Mouse (Mus musculus) embryonic facial prominence, embryonic 15.5 days (tissue): ENCODE results near the gene Mmachc. TPM values are rescaled to one million over a fixed set of nuclear protein-coding genes. Genes with fewer than 3 reads are reported as not detected.

ENCODE experiments used
- ATAC-seq: fragments of 200-750 bp; cut with Nextera tagmentation; 2 replicates; pipeline ENCODE4 v1.8.0; 2017; ENCODE audit warnings: low read depth, moderate TSS enrichment; ENCODE audit not compliant: insufficient number of reproducible peaks, low FRiP score, low TSS enrichment
- H3K27ac ChIP-seq: fragments of 300-500 bp; sonication (generic); replicated peaks from 2 replicates; pipeline ENCODE4 v1.5.1; 2015; ENCODE audit warnings: mild to moderate bottlenecking, inconsistent platforms
- H3K27me3 ChIP-seq: fragments of 300-500 bp; sonication (generic); 2 replicates; pipeline ENCODE4 v1.6.1; 2015; ENCODE audit warnings: inconsistent platforms
- H3K36me3 ChIP-seq: fragments of 300-500 bp; sonication (generic); 2 replicates; pipeline ENCODE4 v1.6.1; 2015; ENCODE audit warnings: mild to moderate bottlenecking, inconsistent platforms
- H3K4me1 ChIP-seq: fragments of 300-500 bp; sonication (generic); 2 replicates; pipeline ENCODE4 v1.6.1; 2015; ENCODE audit warnings: inconsistent platforms
- H3K4me2 ChIP-seq: fragments of 300-500 bp; sonication (generic); replicated peaks from 2 replicates; pipeline ENCODE4 v1.6.1; 2015; ENCODE audit warnings: mild to moderate bottlenecking, inconsistent platforms
- H3K4me3 ChIP-seq: fragments of 300-500 bp; sonication (generic); replicated peaks from 2 replicates; pipeline ENCODE4 v1.5.1; 2015; ENCODE audit warnings: mild to moderate bottlenecking, inconsistent platforms
- H3K9ac ChIP-seq: fragments of 300-500 bp; sonication (generic); 2 replicates; pipeline ENCODE4 v1.6.1; 2015; ENCODE audit warnings: inconsistent platforms
- H3K9me3 ChIP-seq: fragments of 300-500 bp; sonication (generic); replicated peaks from 2 replicates; pipeline ENCODE4 v1.6.1; 2016; ENCODE audit warnings: inconsistent platforms
- WGBS: fragments of 180-500 bp; shearing (Covaris S2); methylation state at CpG from one replicate; pipeline ENCODE4 v1.1.7; 2015; 5-methylcytosine and 5-hydroxymethylcytosine counted together
- polyA plus RNA-seq: library from polyadenylated mRNA; unstranded; fragments of >200 nt; fragmentation: Nextera tagmentation; extraction: Ambion mirVana; gene quantifications from 2 replicates; pipeline ENCODE4 v1.2.1, GENCODE M21; 2015

Mmachc gene
- polyA plus RNA-seq, 1 experiment from 2014 or later: 22.8 TPM

- H3K27me3 ChIP-seq: no peaks in the 10 kb centered on the region
- under 1% methylated on average over 34 of the region's 34 CpGs for WGBS
- ATAC-seq: peak; percentile 98
- H3K27ac ChIP-seq: peak within 1 kb of the TSS; percentile 68
- no peaks in the 10 kb centered on the region for H3K9me3 ChIP-seq
- peak within 1 kb of the TSS; percentile 83 for H3K4me3 ChIP-seq
- H3K9ac ChIP-seq: peak within 1 kb of the TSS; percentile 74
- peaks cover 11% of the 10 kb centered on the region for H3K4me1 ChIP-seq
- H3K36me3 ChIP-seq: no peaks in the 10 kb centered on the region
- H3K4me2 ChIP-seq: peak within 1 kb of the TSS; percentile 89
Measured at GRCm38 (mm10) chr4:116720343-116721097, 12.3 kb upstream of the Mmachc start, which contains the start of gene Tesk2. Tesk2 (plus strand) TSS chr4:116720948.

- Histone ChIP-seq H3K36me3 (peaks cover 8% of the 10 kb centered on the region; the same call in 1 of the 2 replicates), H3K9me3 (no peaks in the 10 kb centered on the region), H3K9ac (no peak overlapping the region), H3K27ac (no peak overlapping the region), H3K4me1 (peaks cover 11% of the 10 kb centered on the region), H3K4me2 (no peak overlapping the region), H3K4me3 (no peak overlapping the region), H3K27me3 (no peaks in the 10 kb centered on the region)
- WGBS: 17% methylated on average over 3 of the region's 3 CpGs
- ATAC-seq: no peak
Measured at GRCm38 (mm10) chr4:116719396-116719795, 11.2 kb upstream of the Mmachc start.

DNA sequence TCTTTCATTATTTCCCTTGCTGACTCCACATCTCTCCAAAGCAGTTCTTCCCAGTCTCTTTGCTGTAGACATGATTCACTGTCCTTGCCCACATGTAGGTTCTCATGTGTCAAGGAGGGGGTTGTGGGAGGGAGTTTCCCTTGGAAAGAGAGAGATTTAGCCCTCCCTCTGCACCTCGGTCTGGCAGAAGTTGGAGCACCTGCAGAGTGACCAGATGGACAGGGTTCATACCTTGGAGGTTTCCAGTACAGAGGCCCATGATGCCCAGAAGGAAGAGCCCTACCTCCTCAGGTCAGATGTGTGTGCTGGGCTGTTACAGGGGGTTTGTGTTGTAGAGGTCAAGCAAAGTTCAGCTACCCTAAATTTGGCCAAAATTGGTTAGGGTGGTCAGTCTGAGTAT is 4.3 kb upstream of the Mmachc start:
- WGBS: 58% methylated on average over 1 of the region's 1 CpGs

DNA sequence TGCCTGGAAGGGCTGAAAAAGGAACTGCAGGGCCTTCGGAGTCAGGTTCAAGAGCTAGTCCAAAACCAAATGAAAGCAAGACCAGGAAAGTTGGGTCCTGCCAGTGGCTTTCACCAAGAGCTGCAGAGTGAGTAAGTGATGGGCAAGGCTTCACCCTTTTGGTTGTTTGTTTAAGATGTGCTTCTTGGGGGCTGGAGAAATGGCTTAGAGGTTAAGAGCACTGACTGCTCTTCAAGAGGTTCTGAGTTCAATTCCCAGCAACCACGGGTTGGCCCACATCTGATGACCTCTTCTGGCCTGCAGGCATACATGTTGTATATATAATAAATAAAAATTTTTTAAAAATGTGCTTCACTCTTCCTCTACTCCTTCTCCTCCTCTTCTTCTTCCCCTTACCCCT is 1.9 kb upstream of the Mmachc start:
- H3K27ac ChIP-seq: no peak overlapping the region
- no peaks in the 10 kb centered on the region for H3K9me3 ChIP-seq
- peaks cover 5% of the 10 kb centered on the region; the same call in 1 of the 2 replicates for H3K36me3 ChIP-seq
- H3K27me3 ChIP-seq: no peaks in the 10 kb centered on the region
- WGBS: 84% methylated on average over 2 of the region's 2 CpGs
- H3K9ac ChIP-seq: no peak overlapping the region
- H3K4me2 ChIP-seq: no peak overlapping the region
- no peak overlapping the region for H3K4me3 ChIP-seq
- no peak for ATAC-seq
- H3K4me1 ChIP-seq: peaks cover 12% of the 10 kb centered on the region

More for the DNA sequence above, 4.3 kb upstream of the Mmachc start:
- Histone ChIP-seq H3K4me3 (no peak overlapping the region), H3K27me3 (no peaks in the 10 kb centered on the region), H3K4me1 (peaks cover 9% of the 10 kb centered on the region), H3K4me2 (no peak overlapping the region), H3K9ac (no peak overlapping the region), H3K27ac (no peak overlapping the region), H3K36me3 (peaks cover 8% of the 10 kb centered on the region; the same call in 1 of the 2 replicates), H3K9me3 (no peaks in the 10 kb centered on the region)
- no peak for ATAC-seq

GRCm38 (mm10) chr4:116708791-116709390 is 685 bp upstream of the Mmachc start:
- H3K9ac ChIP-seq: peak overlapping the region; percentile 57
- H3K9me3 ChIP-seq: no peaks in the 10 kb centered on the region
- H3K4me1 ChIP-seq: peaks cover 12% of the 10 kb centered on the region
- H3K4me3 ChIP-seq: peak overlapping the region; percentile 63
- H3K27ac ChIP-seq: no peak overlapping the region
- ATAC-seq: no peak
- H3K27me3 ChIP-seq: no peaks in the 10 kb centered on the region
- WGBS: 2% methylated on average over 9 of the region's 9 CpGs
- H3K36me3 ChIP-seq: 0 out of 2 replicates have a peak, but pooled peaks cover 1% of the 10 kb centered on the region
- peak overlapping the region; percentile 81 for H3K4me2 ChIP-seq

GRCm38 (mm10) chr4:116707666-116708065 is 540 bp downstream of the Mmachc start:
- ATAC-seq: no peak
- 7% methylated on average over 9 of the region's 9 CpGs for WGBS
- Histone ChIP-seq H3K27me3 (no peaks in the 10 kb centered on the region), H3K9me3 (no peaks in the 10 kb centered on the region), H3K36me3 (0 out of 2 replicates have a peak, but pooled peaks cover 8% of the 10 kb centered on the region), H3K27ac (no peak overlapping the region), H3K9ac (peak overlapping the region; percentile 31), H3K4me2 (peak overlapping the region; percentile 81), H3K4me3 (peak overlapping the region; percentile 63), H3K4me1 (peaks cover 12% of the 10 kb centered on the region)

DNA sequence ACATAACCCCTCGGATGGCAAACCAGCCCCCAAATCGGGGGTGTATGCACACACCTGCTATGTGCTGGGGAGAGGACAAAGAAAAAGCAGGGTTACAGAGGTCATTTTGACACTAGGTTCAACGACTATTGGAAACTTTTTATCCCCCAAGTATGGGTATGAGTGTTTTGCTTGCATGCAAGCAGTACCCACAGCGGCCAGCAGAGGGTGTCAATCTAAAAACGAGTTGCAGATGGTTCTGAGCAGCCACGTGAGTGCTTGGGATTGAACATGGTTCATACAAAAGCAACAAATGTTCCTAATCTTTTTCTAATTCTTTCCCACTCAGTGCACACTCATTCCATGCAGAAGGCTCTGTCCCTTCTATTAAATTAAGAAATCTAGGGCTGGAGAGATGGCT is 4.4 kb downstream of the Mmachc start:
- whole genome bisulfite sequencing: 39% methylated on average over 6 of the region's 6 CpGs
- no peak overlapping the region for H3K4me3 ChIP-seq
- no peaks in the 10 kb centered on the region for H3K27me3 ChIP-seq
- H3K4me1 ChIP-seq: peaks cover 4% of the 10 kb centered on the region; the same call in 1 of the 2 replicates
- peaks cover 31% of the 10 kb centered on the region; the same call in 1 of the 2 replicates for H3K36me3 ChIP-seq
- no peak overlapping the region for H3K4me2 ChIP-seq
- ATAC-seq: no peak
- no peak overlapping the region for H3K9ac ChIP-seq
- no peaks in the 10 kb centered on the region for H3K9me3 ChIP-seq
- no peak overlapping the region for H3K27ac ChIP-seq

- ATAC-seq: no peak
- Histone ChIP-seq H3K4me3 (no peak overlapping the region), H3K4me1 (no peaks in the 10 kb centered on the region), H3K27ac (no peak overlapping the region), H3K9me3 (no peaks in the 10 kb centered on the region), H3K4me2 (no peak overlapping the region), H3K36me3 (peaks cover 53% of the 10 kb centered on the region), H3K9ac (no peak overlapping the region), H3K27me3 (no peaks in the 10 kb centered on the region)
- WGBS: 73% methylated on average over 1 of the region's 1 CpGs
Measured at GRCm38 (mm10) chr4:116700964-116701363, 7.2 kb downstream of the Mmachc start.

DNA sequence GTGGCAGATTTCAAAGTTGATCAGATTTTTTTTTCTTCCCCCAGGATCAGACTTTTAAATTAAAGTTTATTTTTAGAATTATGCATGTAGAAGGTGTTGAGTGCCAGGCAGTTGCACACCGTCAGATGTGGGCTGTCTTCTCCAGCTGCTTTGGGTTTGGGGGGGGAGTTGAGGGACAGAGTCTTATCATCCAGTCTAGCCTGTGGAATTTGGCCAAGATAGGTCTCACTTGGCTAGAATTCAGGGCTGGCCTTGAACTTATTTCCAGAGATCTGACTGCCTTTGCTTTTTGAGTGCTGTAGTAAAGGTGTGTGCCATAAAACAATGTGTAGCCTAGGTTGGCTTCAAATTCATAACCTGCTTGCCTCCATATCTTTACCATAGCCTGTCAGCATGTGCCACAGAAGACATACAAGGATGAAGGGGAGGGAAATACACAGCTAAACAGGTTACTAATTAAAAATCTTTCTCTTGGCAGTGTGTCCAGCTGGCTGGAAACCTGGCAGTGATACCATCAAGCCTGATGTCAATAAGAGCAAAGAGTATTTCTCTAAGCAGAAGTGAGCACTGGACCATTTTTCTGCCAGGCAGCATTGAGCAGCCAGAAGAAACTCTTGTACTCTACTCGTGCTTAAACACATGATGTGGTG is 9.4 kb downstream of the Mmachc start:
- 71% methylated on average over 2 of the region's 2 CpGs for WGBS
- Histone ChIP-seq H3K36me3 (peaks cover 72% of the 10 kb centered on the region), H3K4me3 (no peak overlapping the region), H3K9me3 (no peaks in the 10 kb centered on the region), H3K27me3 (no peaks in the 10 kb centered on the region), H3K9ac (no peak overlapping the region), H3K4me1 (no peaks in the 10 kb centered on the region), H3K27ac (no peak overlapping the region), H3K4me2 (no peak overlapping the region)
- ATAC-seq: no peak

DNA sequence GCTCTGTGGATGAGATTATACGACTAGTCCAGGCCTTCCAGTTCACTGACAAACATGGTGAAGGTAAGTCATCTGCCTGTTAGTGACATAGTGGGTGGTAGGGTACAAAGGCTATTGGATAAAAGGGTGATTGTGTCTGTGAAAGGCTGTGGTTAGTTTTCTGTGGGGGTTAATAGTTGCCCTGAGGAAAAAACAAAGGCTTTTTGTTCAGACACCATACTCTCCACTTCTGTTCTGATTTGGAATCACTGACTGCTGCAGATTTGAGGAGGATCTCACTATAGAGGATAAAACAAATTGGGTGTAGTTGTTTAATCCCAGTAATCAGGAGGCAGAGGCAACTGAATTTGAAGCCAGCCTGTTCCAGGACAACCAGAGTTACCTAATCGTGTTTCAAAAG is 14.4 kb downstream of the Mmachc start:
- Histone ChIP-seq H3K9me3 (no peaks in the 10 kb centered on the region), H3K4me1 (no peaks in the 10 kb centered on the region), H3K27ac (no peak overlapping the region), H3K4me2 (no peak overlapping the region), H3K27me3 (no peaks in the 10 kb centered on the region), H3K4me3 (no peak overlapping the region), H3K9ac (no peak overlapping the region), H3K36me3 (peaks cover 83% of the 10 kb centered on the region)
- 64% methylated on average over 2 of the region's 2 CpGs for WGBS
- no peak for ATAC-seq

- H3K9me3 ChIP-seq: no peaks in the 10 kb centered on the region
- H3K4me2 ChIP-seq: no peak overlapping the region
- H3K9ac ChIP-seq: no peak overlapping the region
- H3K4me1 ChIP-seq: peaks cover 2% of the 10 kb centered on the region
- no peak overlapping the region for H3K27ac ChIP-seq
- H3K4me3 ChIP-seq: no peak overlapping the region
- 91% methylated on average over 2 of the region's 2 CpGs for WGBS
- no peak for ATAC-seq
- no peaks in the 10 kb centered on the region for H3K27me3 ChIP-seq
- H3K36me3 ChIP-seq: peaks cover 83% of the 10 kb centered on the region
Measured at GRCm38 (mm10) chr4:116692146-116692545, 16.1 kb downstream of the Mmachc start.
